Mouse (Mus musculus) heart, postnatal 0 days (tissue): ENCODE data around the gene 1700013H16Rik.

Experiments used
- CTCF ChIP-seq: IDR thresholded peaks from 2 replicates; pipeline ENCODE4 v1.5.1; 2016; ENCODE audit warnings: antibody characterized with exemption, control low read depth, low read depth
- EP300 ChIP-seq: IDR thresholded peaks from 2 replicates; pipeline ENCODE4 v1.6.1; 2016; ENCODE audit warnings: antibody characterized with exemption, low read depth

GRCm38 (mm10) chrX:53757736-53758135, at the start of gene 1700013H16Rik:
- no peak for TF ChIP-seq CTCF
- TF ChIP-seq EP300, result no peak
